12 mouse cellular contexts compared by ENCODE assay signal in the genomic region with DNA sequence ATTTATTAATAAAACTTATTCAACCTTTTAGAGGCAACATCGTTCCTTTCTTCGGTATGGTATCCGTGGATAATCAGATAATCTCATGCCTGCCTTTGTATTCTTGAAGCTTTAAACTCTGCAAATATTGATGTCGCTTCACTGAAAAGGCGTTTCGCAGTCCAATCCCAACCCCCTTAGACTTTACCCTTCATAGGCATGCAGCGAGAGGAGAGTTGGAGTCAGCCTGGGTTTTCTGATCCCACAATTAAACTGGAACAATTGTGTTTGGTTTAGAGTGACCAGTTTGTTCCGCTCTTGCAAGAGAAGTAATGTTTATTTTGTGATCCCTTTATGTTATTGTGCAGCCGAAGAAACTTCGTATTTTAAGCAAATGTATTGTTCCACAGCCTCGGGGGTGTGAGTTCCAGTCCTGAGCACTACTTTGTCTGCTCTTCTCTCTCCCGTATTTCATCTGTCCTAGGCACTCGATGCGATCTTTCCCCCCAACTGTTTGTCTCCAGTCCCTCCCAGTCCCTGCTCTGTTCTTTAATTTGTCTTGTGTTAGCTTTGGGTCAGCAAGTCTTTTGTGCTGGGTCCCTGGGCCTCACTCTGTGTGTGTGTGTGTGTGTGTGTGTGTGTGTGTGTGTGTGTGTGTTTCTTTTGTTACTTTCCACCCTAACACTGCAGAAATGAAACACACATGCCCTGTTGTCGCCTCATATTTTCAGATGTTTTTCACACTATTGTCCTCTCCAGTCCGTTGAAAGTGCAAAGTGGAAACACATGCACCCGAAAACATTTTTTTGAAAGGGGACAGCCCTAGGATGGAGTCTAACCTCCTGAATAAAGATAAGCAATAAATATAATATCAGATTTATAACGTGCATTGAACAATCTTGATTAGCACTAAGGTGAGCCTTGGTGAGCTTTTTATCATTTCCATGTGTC.
DNase-seq lines count a peak whose midpoint lies in the region; ATAC-seq lines count a peak whose summit lies in the region.
"Had no signal": no experiment of that assay in that cellular context is flagged by ENCODE, and none has a peak within 500 bp of the region (broad histone marks: within the 10 kb centered on the region; RNA-seq: fewer than 3 reads in every experiment).

No protein-coding gene starts in this region.

- peaks cover 7 to 10% of the 10 kb centered on the region in 2 experiments; a peak in 3 of 4 replicates for H3K4me1 ChIP-seq in heart, embryonic 14.5 days (ENCODE audit: control insufficient read depth in 2 of 2, insufficient read depth in 2 of 2, low read length in 2 of 2)
- H3K4me1 ChIP-seq in forebrain, embryonic 12.5 days = peaks cover 51% of the 10 kb centered on the region
- H3K4me1 ChIP-seq in midbrain, embryonic 16.5 days (ENCODE audit: control insufficient read depth, insufficient read depth, low read length) = peaks cover 9% of the 10 kb centered on the region

- intact Hi-C loops in heart, postnatal 10 days (cut with DNase I) = loop anchor here (5.0 kb wide), 1 partner anchor 394 kb away; no protein-coding TSS in a partner anchor

- 13% methylated on average over 18 of the region's 18 CpGs for WGBS in heart, embryonic 14.5 days
- under 1% methylated on average over 18 of the region's 18 CpGs for WGBS in forebrain, embryonic 12.5 days
- WGBS in midbrain, embryonic 16.5 days = 2% methylated on average over 18 of the region's 18 CpGs

- no peaks in the 10 kb centered on the region for H3K9me3 ChIP-seq in heart, embryonic 14.5 days (ENCODE audit: control insufficient read depth, low read length)
- H3K9me3 ChIP-seq in forebrain, embryonic 12.5 days = no peaks in the 10 kb centered on the region
- no peaks in the 10 kb centered on the region for H3K9me3 ChIP-seq in midbrain, embryonic 16.5 days (replicated peaks; ENCODE audit: control insufficient read depth, low read length, poor library complexity, severe bottlenecking)

- H3K27ac ChIP-seq in heart, embryonic 14.5 days (replicated peaks in 1 of 2; ENCODE audit: control insufficient read depth in 1 of 2, insufficient read depth in 1 of 2, low read depth in 2 of 2, low read length in 2 of 2) = no peak overlapping the region
- peak overlapping the region; percentile 77 for H3K27ac ChIP-seq in forebrain, embryonic 12.5 days
- no peak overlapping the region for H3K27ac ChIP-seq in midbrain, embryonic 16.5 days (ENCODE audit: low read length)
- H3K27ac ChIP-seq: liver, embryonic 14.5 days had no signal

- ATAC-seq in heart, embryonic 14.5 days (ENCODE audit: insufficient number of reproducible peaks, insufficient read depth, low FRiP score, low read depth) = no peak
- peak; percentile 39 for ATAC-seq in forebrain, embryonic 12.5 days (ENCODE audit: low FRiP score)
- no peak for ATAC-seq in midbrain, embryonic 16.5 days

- no peak overlapping the region for H3K4me3 ChIP-seq in heart, embryonic 14.5 days (ENCODE audit: control insufficient read depth in 1 of 2, insufficient read depth in 1 of 2, low read depth in 1 of 2, low read length in 2 of 2)
- H3K4me3 ChIP-seq in forebrain, embryonic 12.5 days (replicated peaks) = peak overlapping the region; percentile 14
- peak overlapping the region; percentile 5; the same call in 1 of the 2 replicates for H3K4me3 ChIP-seq in midbrain, embryonic 16.5 days (ENCODE audit: low read depth, low read length)

- no peaks in the 10 kb centered on the region for H3K36me3 ChIP-seq in heart, embryonic 14.5 days (ENCODE audit: control insufficient read depth, insufficient read depth, low read length)
- H3K36me3 ChIP-seq in forebrain, embryonic 12.5 days (replicated peaks) = no peaks in the 10 kb centered on the region
- H3K36me3 ChIP-seq in midbrain, embryonic 16.5 days (ENCODE audit: control insufficient read depth, insufficient read depth, low read length) = no peaks in the 10 kb centered on the region

- no peak overlapping the region for H3K9ac ChIP-seq in heart, embryonic 14.5 days (ENCODE audit: low read length)
- H3K9ac ChIP-seq in forebrain, embryonic 12.5 days = 0 out of 2 replicates have a peak overlapping the region, but pooled peaks have one; percentile 45
- H3K9ac ChIP-seq in midbrain, embryonic 16.5 days (ENCODE audit: low read depth, low read length) = no peak overlapping the region
- H3K9ac ChIP-seq: liver, embryonic 14.5 days had no signal

- peak overlapping the region; percentile 76 for H3K4me2 ChIP-seq in heart, embryonic 14.5 days (ENCODE audit: low read length)
- H3K4me2 ChIP-seq in forebrain, embryonic 12.5 days = peak overlapping the region; percentile 66
- H3K4me2 ChIP-seq in midbrain, embryonic 16.5 days (ENCODE audit: low read length) = no peak overlapping the region

- H3K27me3 ChIP-seq in heart, embryonic 14.5 days (ENCODE audit: control insufficient read depth, insufficient read depth, low read length) = peaks cover 80% of the 10 kb centered on the region
- H3K27me3 ChIP-seq in forebrain, embryonic 12.5 days = peaks cover 63% of the 10 kb centered on the region
- peaks cover 35% of the 10 kb centered on the region for H3K27me3 ChIP-seq in midbrain, embryonic 16.5 days (ENCODE audit: control insufficient read depth, insufficient read depth, low read depth, low read length)

- DNase-seq in heart, postnatal 10 days = no peak
- DNase-seq in embryo, embryonic 10 days (ENCODE audit: low spot score) = peak; percentile 76
- no peak for DNase-seq in thymus, postnatal 10 days (ENCODE audit: low spot score in 2 of 2)
- DNase-seq in cerebellum, postnatal 4 days (ENCODE audit: low spot score in 2 of 2) = no peak
- no peak for DNase-seq in adipocyte (ENCODE audit: low spot score)
- DNase-seq: adrenal gland, postnatal 10 days; kidney, adult 8-10 months; layer of hippocampus, postnatal 36 days had no signal

Comparison
In these comparisons a context has a peak if more than half of its experiments do, and no peak if none do; other contexts are left out.
1. H3K4me3 ChIP-seq: peak in forebrain, embryonic 12.5 days (single experiment) and midbrain, embryonic 16.5 days (single experiment); none in heart, embryonic 14.5 days (0 of 2).